Mouse (Mus musculus) brain, embryonic 14.5 days (tissue): ENCODE data around the gene Zfc3h1.

Experiments used
- CTCF ChIP-seq: fragments of 200-500 bp; IDR thresholded peaks from 2 replicates; pipeline ENCODE4 v1.5.1; 2012; ENCODE audit warnings: inconsistent platforms, mild to moderate bottlenecking, moderate library complexity, borderline replicate concordance; ENCODE audit not compliant: insufficient read depth, insufficient read length; ENCODE audit errors: extremely low read depth
- POLR2A ChIP-seq: fragments of 200-500 bp; IDR thresholded peaks from 2 replicates; pipeline ENCODE4 v1.6.1; 2012; ENCODE audit warnings: mild to moderate bottlenecking, inconsistent platforms, borderline replicate concordance; ENCODE audit not compliant: poor library complexity, insufficient read depth, insufficient read length, severe bottlenecking; ENCODE audit errors: extremely low read depth

DNA sequence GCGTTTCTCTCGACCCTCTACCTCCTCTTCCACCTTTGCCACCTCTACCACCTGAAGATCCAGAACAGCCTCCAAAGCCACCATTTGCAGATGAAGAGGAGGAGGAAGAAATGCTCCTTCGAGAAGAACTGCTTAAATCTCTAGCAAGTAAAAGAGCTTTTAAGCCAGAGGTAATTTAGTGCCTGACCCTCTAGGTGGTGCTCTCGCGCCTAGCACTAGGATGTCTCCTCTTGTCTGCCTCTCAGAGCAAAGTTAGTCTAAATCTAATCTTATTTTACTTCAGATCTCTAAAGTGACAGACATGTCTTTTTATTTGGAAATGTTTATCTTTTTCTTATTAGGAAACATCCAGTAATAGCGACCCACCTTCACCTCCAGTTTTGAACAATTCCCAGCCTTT lies 21.6 kb downstream of the Zfc3h1 start:
- TF ChIP-seq POLR2A, result no peak
- TF ChIP-seq CTCF, result peak; percentile 80; the same call in 1 of the 2 replicates
